Mouse (Mus musculus): ENCODE data around the gene Mrvi1. TPM values are rescaled to one million over a fixed set of nuclear protein-coding genes. Genes with fewer than 3 reads are reported as not detected.

Mrvi1 gene
- polyA plus RNA-seq, 1 experiment, result 9.7 TPM

GRCm38 (mm10) chr7:110935815-110936762 lies 46.2 kb downstream of the Mrvi1 start:
- WGBS, result 66% methylated on average over 6 of the region's 6 CpGs
- no peak for DNase-seq
- Histone ChIP-seq H3K4me1 (ENCODE audit: control insufficient read depth, insufficient read depth, low read length) (peaks cover under 1% of the 10 kb centered on the region; the same call in 1 of the 2 replicates), H3K27ac (ENCODE audit: insufficient read depth, low read depth, low read length) (no peak overlapping the region), H3K4me3 (ENCODE audit: insufficient read depth, low read depth, low read length) (no peak overlapping the region), H3K27me3 (replicated peaks; ENCODE audit: control insufficient read depth, insufficient read depth, low read length) (no peaks in the 10 kb centered on the region), H3K36me3 (ENCODE audit: control insufficient read depth, insufficient read depth, low read length) (no peaks in the 10 kb centered on the region)
- TF ChIP-seq POLR2A (IDR thresholded peaks at IDR 0.05; ENCODE audit: low read depth, low read length) (no peak), CTCF (conservative IDR thresholded peaks at IDR 0.05; ENCODE audit: insufficient read depth, insufficient read length, low read depth, low read length) (no peak)

GRCm38 (mm10) chr7:110933999-110934398 lies 48.3 kb downstream of the Mrvi1 start:
- Histone ChIP-seq H3K27me3 (replicated peaks; ENCODE audit: control insufficient read depth, insufficient read depth, low read length) (no peaks in the 10 kb centered on the region), H3K27ac (ENCODE audit: insufficient read depth, low read depth, low read length) (no peak overlapping the region), H3K4me3 (ENCODE audit: insufficient read depth, low read depth, low read length) (no peak overlapping the region), H3K36me3 (ENCODE audit: control insufficient read depth, insufficient read depth, low read length) (no peaks in the 10 kb centered on the region), H3K4me1 (ENCODE audit: control insufficient read depth, insufficient read depth, low read length) (no peaks in the 10 kb centered on the region)
- DNase-seq, result no peak
- 85% methylated on average over 2 of the region's 2 CpGs for WGBS
- TF ChIP-seq CTCF (conservative IDR thresholded peaks at IDR 0.05; ENCODE audit: insufficient read depth, insufficient read length, low read depth, low read length) (no peak), POLR2A (IDR thresholded peaks at IDR 0.05; ENCODE audit: low read depth, low read length) (no peak)

- Histone ChIP-seq H3K27me3 (replicated peaks; ENCODE audit: control insufficient read depth, insufficient read depth, low read length) (no peaks in the 10 kb centered on the region), H3K4me3 (ENCODE audit: insufficient read depth, low read depth, low read length) (no peak overlapping the region), H3K27ac (ENCODE audit: insufficient read depth, low read depth, low read length) (no peak overlapping the region), H3K4me1 (ENCODE audit: control insufficient read depth, insufficient read depth, low read length) (no peaks in the 10 kb centered on the region), H3K36me3 (ENCODE audit: control insufficient read depth, insufficient read depth, low read length) (no peaks in the 10 kb centered on the region)
- TF ChIP-seq POLR2A (IDR thresholded peaks at IDR 0.05; ENCODE audit: low read depth, low read length) (no peak), CTCF (conservative IDR thresholded peaks at IDR 0.05; ENCODE audit: insufficient read depth, insufficient read length, low read depth, low read length) (no peak)
- 87% methylated on average over 3 of the region's 3 CpGs for WGBS
- DNase-seq, result no peak
Measured at GRCm38 (mm10) chr7:110933329-110933728, 48.9 kb downstream of the Mrvi1 start.

- 22% methylated on average over 3 of the region's 3 CpGs for WGBS
- H3K4me1 ChIP-seq (ENCODE audit: control insufficient read depth, insufficient read depth, low read length), result no peaks in the 10 kb centered on the region
- peak; percentile 60 for DNase-seq
- H3K36me3 ChIP-seq (ENCODE audit: control insufficient read depth, insufficient read depth, low read length), result no peaks in the 10 kb centered on the region
- no peak overlapping the region for H3K4me3 ChIP-seq (ENCODE audit: insufficient read depth, low read depth, low read length)
- H3K27ac ChIP-seq (ENCODE audit: insufficient read depth, low read depth, low read length), result no peak overlapping the region
- TF ChIP-seq POLR2A (IDR thresholded peaks at IDR 0.05; ENCODE audit: low read depth, low read length) (no peak), CTCF (conservative IDR thresholded peaks at IDR 0.05; ENCODE audit: insufficient read depth, insufficient read length, low read depth, low read length) (peak; percentile 92)
- H3K27me3 ChIP-seq (replicated peaks; ENCODE audit: control insufficient read depth, insufficient read depth, low read length), result no peaks in the 10 kb centered on the region
Measured at GRCm38 (mm10) chr7:110930118-110930854, 52.0 kb downstream of the Mrvi1 start.

- H3K27me3 ChIP-seq (replicated peaks; ENCODE audit: control insufficient read depth, insufficient read depth, low read length), result no peaks in the 10 kb centered on the region
- TF ChIP-seq POLR2A (IDR thresholded peaks at IDR 0.05; ENCODE audit: low read depth, low read length) (no peak), CTCF (conservative IDR thresholded peaks at IDR 0.05; ENCODE audit: insufficient read depth, insufficient read length, low read depth, low read length) (no peak)
- no peaks in the 10 kb centered on the region for H3K4me1 ChIP-seq (ENCODE audit: control insufficient read depth, insufficient read depth, low read length)
- no peak overlapping the region for H3K27ac ChIP-seq (ENCODE audit: insufficient read depth, low read depth, low read length)
- 81% methylated on average over 4 of the region's 4 CpGs for WGBS
- no peak for DNase-seq
- H3K36me3 ChIP-seq (ENCODE audit: control insufficient read depth, insufficient read depth, low read length), result no peaks in the 10 kb centered on the region
- no peak overlapping the region for H3K4me3 ChIP-seq (ENCODE audit: insufficient read depth, low read depth, low read length)
Measured at GRCm38 (mm10) chr7:110926562-110926961, 55.7 kb downstream of the Mrvi1 start.

GRCm38 (mm10) chr7:110920331-110921261 lies 61.7 kb downstream of the Mrvi1 start:
- H3K27ac ChIP-seq (ENCODE audit: insufficient read depth, low read depth, low read length), result no peak overlapping the region

More at GRCm38 (mm10) chr7:110920331-110921261, 61.7 kb downstream of the Mrvi1 start:
- H3K4me1 ChIP-seq (ENCODE audit: control insufficient read depth, insufficient read depth, low read length), result no peaks in the 10 kb centered on the region
- DNase-seq, result no peak
- 78% methylated on average over 19 of the region's 19 CpGs for WGBS
- no peaks in the 10 kb centered on the region for H3K27me3 ChIP-seq (replicated peaks; ENCODE audit: control insufficient read depth, insufficient read depth, low read length)
- H3K36me3 ChIP-seq (ENCODE audit: control insufficient read depth, insufficient read depth, low read length), result no peaks in the 10 kb centered on the region
- H3K4me3 ChIP-seq (ENCODE audit: insufficient read depth, low read depth, low read length), result no peak overlapping the region
- no peak for TF ChIP-seq CTCF (conservative IDR thresholded peaks at IDR 0.05; ENCODE audit: insufficient read depth, insufficient read length, low read depth, low read length)
- no peak for TF ChIP-seq POLR2A (IDR thresholded peaks at IDR 0.05; ENCODE audit: low read depth, low read length)
